Mouse (Mus musculus) left cerebral cortex, adult 8-10 months (tissue): ENCODE measurements around the gene Armcx6. TPM values are rescaled to one million over a fixed set of nuclear protein-coding genes. Genes with fewer than 3 reads are reported as not detected.

Experiments
- microRNA-seq, 2 experiments: library from miRNA; unstranded; fragments of <30 nt; microRNA quantifications; one replicate each; pipeline ENCODE4 v1.2.0; 2022
- total RNA-seq, 4 experiments: library from RNA; stranded (reverse); gene quantifications; 2 replicates each; pipeline ENCODE4 v1.2.4; 2022

The Armcx6 gene
- total RNA-seq, 4 experiments from 2014 or later, result 5.8 to 9.2 (median 7.9) TPM

Small RNA genes within 50 kb of the gene (microRNA-seq; reads per million reads assigned to microRNA genes)
- 0.42 to 0.44 reads per million in 2 experiments for gene Mir7093

Other genes starting within 250 kb of the Armcx6 start
- 10 to 100 TPM; 12.2 to 16.4 (median 15.2) TPM for gene Timm8a1, start 209.6 kb downstream of the Armcx6 start, total RNA-seq
- 1 to 10 TPM in 3 of 4 experiments, under 1 TPM in 1; 0.97 to 2.0 (median 1.6) TPM for gene Btk, start 167.8 kb downstream of the Armcx6 start, total RNA-seq
- 100 to 1,000 TPM; 108 to 148 (median 130) TPM for gene Rpl36a, start 165.8 kb downstream of the Armcx6 start, total RNA-seq
- gene Gla, start 150.3 kb downstream of the Armcx6 start, total RNA-seq, result 10 to 100 TPM; 10.1 to 12.1 (median 11.9) TPM
- 100 to 1,000 TPM; 157 to 169 (median 162) TPM for gene Hnrnph2, start 150.2 kb downstream of the Armcx6 start, total RNA-seq
- 10 to 100 TPM; 33.8 to 37.4 (median 36.1) TPM for gene Armcx4, start 64.9 kb downstream of the Armcx6 start, total RNA-seq
- 10 to 100 TPM; 62.8 to 84.9 (median 74.9) TPM for gene Armcx1, start 33.5 kb downstream of the Armcx6 start, total RNA-seq
- gene Armcx3, start 5.2 kb upstream of the Armcx6 start, total RNA-seq, result 10 to 100 TPM; 63.5 to 75.7 (median 70.6) TPM
- gene Armcx2, start 57.8 kb upstream of the Armcx6 start, total RNA-seq, result 10 to 100 TPM; 83.2 to 89.9 (median 85.7) TPM
- gene Nxf2, start 213.3 kb upstream of the Armcx6 start, total RNA-seq, result not detected